Mouse (Mus musculus): ENCODE results near the gene Btf3. TPM values are rescaled to one million over a fixed set of nuclear protein-coding genes. Genes with fewer than 3 reads are reported as not detected.

Gene Btf3
- 428 and 449 TPM in 2 replicates for polyA plus RNA-seq (2015; fragmentation: Nextera tagmentation; extraction: Ambion mirVana)

DNA sequence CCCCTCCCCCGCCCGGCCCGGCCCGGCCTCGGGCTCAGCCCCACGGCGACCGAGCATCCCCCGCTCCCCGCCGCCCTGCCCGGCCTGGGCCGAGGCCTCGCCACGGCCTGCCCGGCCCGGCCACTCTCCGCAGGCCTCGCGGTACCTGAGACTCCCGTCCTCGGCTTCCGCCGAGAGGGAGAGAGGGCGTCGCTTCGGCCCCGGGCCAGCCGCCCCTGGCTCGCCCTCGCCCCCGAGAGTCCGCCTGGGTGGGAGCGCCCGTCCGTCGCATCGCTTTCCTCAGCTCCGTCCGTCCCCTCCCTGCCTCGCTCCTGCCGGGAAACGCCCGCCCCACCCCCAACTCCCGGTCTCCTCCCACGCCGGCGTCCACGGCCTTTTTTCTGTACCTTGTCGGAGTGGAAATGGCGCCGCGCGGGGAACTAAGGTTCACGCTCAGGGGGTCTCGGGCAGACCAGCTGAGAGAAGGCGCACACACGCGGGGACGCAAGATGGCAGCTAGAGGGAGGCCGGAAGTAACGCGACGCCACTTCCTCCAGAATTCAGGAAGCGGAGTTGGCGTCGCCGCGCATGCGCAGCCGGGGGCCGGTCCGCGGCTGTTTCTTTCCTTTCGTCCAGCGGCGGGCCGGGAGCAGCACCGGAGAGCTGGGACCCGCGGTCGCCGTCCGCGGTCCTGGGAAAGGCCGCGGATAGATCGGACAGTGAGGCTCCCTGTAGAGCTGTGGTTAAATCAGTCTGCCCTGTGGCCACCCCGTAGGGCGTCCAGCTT is at the start of gene Btf3:
Btf3 (minus strand) TSS at position 527 of the 766 bp plus-strand sequence.
- peak within 1 kb of the TSS; percentile 86 for H3K27ac ChIP-seq (ENCODE audit: low read depth, low read length)
- peak within 1 kb of the TSS; percentile 92 for H3K9ac ChIP-seq (ENCODE audit: low read depth, low read length)
- H3K4me2 ChIP-seq (ENCODE audit: low read length) = peak within 1 kb of the TSS; percentile 91
- peaks cover 14% of the 10 kb centered on the region for H3K36me3 ChIP-seq (ENCODE audit: control insufficient read depth, insufficient read depth, low read length)
- peak; percentile 96 for ATAC-seq
- WGBS = under 1% methylated on average over 79 of the region's 90 CpGs
- peaks cover 19% of the 10 kb centered on the region for H3K4me1 ChIP-seq (ENCODE audit: control insufficient read depth, insufficient read depth, low read depth, low read length)
- H3K9me3 ChIP-seq (ENCODE audit: control insufficient read depth, low read length) = no peaks in the 10 kb centered on the region
- peak within 1 kb of the TSS; percentile 87 for H3K4me3 ChIP-seq (ENCODE audit: low read length)
- no peaks in the 10 kb centered on the region for H3K27me3 ChIP-seq (replicated peaks; ENCODE audit: control insufficient read depth, insufficient read depth, low read length)

DNA sequence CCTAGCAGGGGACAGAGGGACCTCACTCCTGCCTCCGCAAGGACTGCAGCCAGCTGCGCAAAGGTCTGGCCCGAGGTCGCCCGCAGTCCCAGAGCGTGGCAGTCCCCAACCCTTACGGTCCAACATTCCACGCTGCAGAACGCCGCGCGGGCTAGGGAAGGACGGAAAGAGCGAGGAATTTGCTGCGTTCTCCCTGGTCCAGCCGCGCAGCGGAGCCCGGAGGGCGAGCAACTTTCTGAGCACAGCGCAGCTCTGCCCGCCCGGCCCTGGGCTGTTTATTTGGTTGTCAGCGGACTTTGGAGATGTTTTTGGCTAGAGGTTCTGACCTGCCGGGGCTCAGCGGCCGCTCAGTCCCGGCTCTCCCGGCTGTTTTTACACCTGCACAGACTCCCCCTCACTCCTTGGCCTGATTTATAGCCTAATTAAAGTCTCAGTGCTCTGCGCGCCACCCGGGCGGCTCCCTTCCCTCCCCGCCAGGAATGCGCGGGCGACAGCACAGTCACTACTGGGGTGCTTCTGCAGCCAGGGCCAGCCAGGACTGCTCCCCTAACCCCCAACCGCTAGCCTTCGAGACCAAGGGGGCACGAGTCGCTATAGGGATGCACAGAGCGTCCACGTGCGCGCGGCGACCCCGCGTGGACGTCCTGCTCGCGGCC is 49.1 kb upstream of the Btf3 start:
- peaks cover 66% of the 10 kb centered on the region for H3K27me3 ChIP-seq (replicated peaks; ENCODE audit: control insufficient read depth, insufficient read depth, low read length)
- H3K4me3 ChIP-seq (ENCODE audit: low read length) = peak overlapping the region; percentile 10

GRCm38 (mm10) chr13:98365081-98365480 is 48.3 kb upstream of the Btf3 start:
- Histone ChIP-seq H3K4me2 (ENCODE audit: low read length) (no peak overlapping the region), H3K4me1 (ENCODE audit: control insufficient read depth, insufficient read depth, low read depth, low read length) (no peaks in the 10 kb centered on the region; the same call in 1 of the 2 replicates), H3K36me3 (ENCODE audit: control insufficient read depth, insufficient read depth, low read length) (no peaks in the 10 kb centered on the region), H3K27me3 (replicated peaks; ENCODE audit: control insufficient read depth, insufficient read depth, low read length) (peaks cover 70% of the 10 kb centered on the region), H3K27ac (ENCODE audit: low read depth, low read length) (no peak overlapping the region), H3K9ac (ENCODE audit: low read depth, low read length) (no peak overlapping the region), H3K9me3 (ENCODE audit: control insufficient read depth, low read length) (peaks cover 4% of the 10 kb centered on the region; the same call in 1 of the 2 replicates), H3K4me3 (ENCODE audit: low read length) (no peak overlapping the region)
- WGBS = 5% methylated on average over 8 of the region's 8 CpGs
- ATAC-seq = no peak

More for the DNA sequence above, 49.1 kb upstream of the Btf3 start:
- Histone ChIP-seq H3K9me3 (ENCODE audit: control insufficient read depth, low read length) (peaks cover 4% of the 10 kb centered on the region; the same call in 1 of the 2 replicates), H3K36me3 (ENCODE audit: control insufficient read depth, insufficient read depth, low read length) (no peaks in the 10 kb centered on the region), H3K9ac (ENCODE audit: low read depth, low read length) (no peak overlapping the region), H3K4me1 (ENCODE audit: control insufficient read depth, insufficient read depth, low read depth, low read length) (no peaks in the 10 kb centered on the region; the same call in 1 of the 2 replicates), H3K4me2 (ENCODE audit: low read length) (peak overlapping the region; percentile 32), H3K27ac (ENCODE audit: low read depth, low read length) (no peak overlapping the region)
- peak; percentile 17; the same call in 1 of the 2 replicates for ATAC-seq
- under 1% methylated on average over 52 of the region's 52 CpGs for WGBS

GRCm38 (mm10) chr13:98363046-98363445 is 46.2 kb upstream of the Btf3 start:
- WGBS = 6% methylated on average over 4 of the region's 4 CpGs
- no peak for ATAC-seq

GRCm38 (mm10) chr13:98361161-98361560 is 44.4 kb upstream of the Btf3 start:
- H3K9me3 ChIP-seq (ENCODE audit: control insufficient read depth, low read length) = peaks cover 3% of the 10 kb centered on the region; the same call in 1 of the 2 replicates

More at GRCm38 (mm10) chr13:98363046-98363445, 46.2 kb upstream of the Btf3 start:
- Histone ChIP-seq H3K9me3 (ENCODE audit: control insufficient read depth, low read length) (peaks cover 4% of the 10 kb centered on the region; the same call in 1 of the 2 replicates), H3K27me3 (replicated peaks; ENCODE audit: control insufficient read depth, insufficient read depth, low read length) (peaks cover 68% of the 10 kb centered on the region), H3K4me2 (ENCODE audit: low read length) (no peak overlapping the region), H3K9ac (ENCODE audit: low read depth, low read length) (no peak overlapping the region), H3K4me1 (ENCODE audit: control insufficient read depth, insufficient read depth, low read depth, low read length) (no peaks in the 10 kb centered on the region; the same call in 1 of the 2 replicates), H3K27ac (ENCODE audit: low read depth, low read length) (no peak overlapping the region), H3K36me3 (ENCODE audit: control insufficient read depth, insufficient read depth, low read length) (no peaks in the 10 kb centered on the region), H3K4me3 (ENCODE audit: low read length) (no peak overlapping the region)

DNA sequence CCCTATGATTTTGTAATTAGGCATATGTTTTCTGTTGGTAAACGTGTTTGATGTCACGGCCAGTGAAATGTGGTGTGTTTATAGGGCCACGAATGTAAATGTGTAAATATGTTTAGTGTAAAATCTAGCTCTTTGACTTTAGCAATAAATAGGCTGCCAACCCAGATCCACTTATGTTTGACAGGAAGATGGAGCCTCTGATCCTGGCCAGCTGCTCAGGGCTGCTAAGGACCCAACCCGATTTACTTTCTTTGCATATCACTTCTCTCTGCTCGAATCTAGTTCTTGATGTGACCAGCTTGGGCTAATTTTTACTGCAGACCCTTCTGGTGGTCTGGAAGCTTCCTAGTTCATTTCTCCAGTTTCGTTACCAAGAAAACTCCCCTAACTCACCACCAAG is 43.6 kb upstream of the Btf3 start:
- no peaks in the 10 kb centered on the region for H3K36me3 ChIP-seq (ENCODE audit: control insufficient read depth, insufficient read depth, low read length)
- peaks cover 3% of the 10 kb centered on the region for H3K4me1 ChIP-seq (ENCODE audit: control insufficient read depth, insufficient read depth, low read depth, low read length)
- no peak overlapping the region for H3K27ac ChIP-seq (ENCODE audit: low read depth, low read length)
- no peak overlapping the region for H3K9ac ChIP-seq (ENCODE audit: low read depth, low read length)
- no peak overlapping the region for H3K4me2 ChIP-seq (ENCODE audit: low read length)
- 4% methylated on average over 6 of the region's 6 CpGs for WGBS
- no peak for ATAC-seq
- H3K4me3 ChIP-seq (ENCODE audit: low read length) = no peak overlapping the region
- H3K9me3 ChIP-seq (ENCODE audit: control insufficient read depth, low read length) = no peaks in the 10 kb centered on the region; the same call in 1 of the 2 replicates
- peaks cover 64% of the 10 kb centered on the region for H3K27me3 ChIP-seq (replicated peaks; ENCODE audit: control insufficient read depth, insufficient read depth, low read length)

More at GRCm38 (mm10) chr13:98361161-98361560, 44.4 kb upstream of the Btf3 start:
- Histone ChIP-seq H3K4me2 (ENCODE audit: low read length) (no peak overlapping the region), H3K9ac (ENCODE audit: low read depth, low read length) (no peak overlapping the region), H3K27me3 (replicated peaks; ENCODE audit: control insufficient read depth, insufficient read depth, low read length) (peaks cover 70% of the 10 kb centered on the region), H3K4me1 (ENCODE audit: control insufficient read depth, insufficient read depth, low read depth, low read length) (no peaks in the 10 kb centered on the region; the same call in 1 of the 2 replicates), H3K27ac (ENCODE audit: low read depth, low read length) (no peak overlapping the region), H3K4me3 (ENCODE audit: low read length) (no peak overlapping the region), H3K36me3 (ENCODE audit: control insufficient read depth, insufficient read depth, low read length) (no peaks in the 10 kb centered on the region)
- WGBS = 8% methylated on average over 5 of the region's 5 CpGs
- no peak for ATAC-seq

GRCm38 (mm10) chr13:98359337-98359736 is 42.5 kb upstream of the Btf3 start:
- Histone ChIP-seq H3K4me3 (ENCODE audit: low read length) (no peak overlapping the region), H3K4me1 (ENCODE audit: control insufficient read depth, insufficient read depth, low read depth, low read length) (peaks cover 14% of the 10 kb centered on the region), H3K36me3 (ENCODE audit: control insufficient read depth, insufficient read depth, low read length) (no peaks in the 10 kb centered on the region), H3K4me2 (ENCODE audit: low read length) (no peak overlapping the region), H3K9ac (ENCODE audit: low read depth, low read length) (no peak overlapping the region), H3K27ac (ENCODE audit: low read depth, low read length) (no peak overlapping the region), H3K9me3 (ENCODE audit: control insufficient read depth, low read length) (no peaks in the 10 kb centered on the region; the same call in 1 of the 2 replicates), H3K27me3 (replicated peaks; ENCODE audit: control insufficient read depth, insufficient read depth, low read length) (peaks cover 61% of the 10 kb centered on the region)
- ATAC-seq = no peak
- whole genome bisulfite sequencing = 2% methylated on average over 7 of the region's 8 CpGs

- no peak overlapping the region for H3K4me2 ChIP-seq (ENCODE audit: low read length)
- no peak for ATAC-seq
- H3K4me1 ChIP-seq (ENCODE audit: control insufficient read depth, insufficient read depth, low read depth, low read length) = peaks cover 17% of the 10 kb centered on the region
- 1% methylated on average over 23 of the region's 23 CpGs for WGBS
- no peak overlapping the region for H3K27ac ChIP-seq (ENCODE audit: low read depth, low read length)
- peaks cover 63% of the 10 kb centered on the region for H3K27me3 ChIP-seq (replicated peaks; ENCODE audit: control insufficient read depth, insufficient read depth, low read length)
- H3K4me3 ChIP-seq (ENCODE audit: low read length) = no peak overlapping the region
- no peaks in the 10 kb centered on the region; the same call in 1 of the 2 replicates for H3K9me3 ChIP-seq (ENCODE audit: control insufficient read depth, low read length)
- H3K9ac ChIP-seq (ENCODE audit: low read depth, low read length) = no peak overlapping the region
- no peaks in the 10 kb centered on the region for H3K36me3 ChIP-seq (ENCODE audit: control insufficient read depth, insufficient read depth, low read length)
Observed at GRCm38 (mm10) chr13:98358424-98359181, 41.8 kb upstream of the Btf3 start.
